Mouse (Mus musculus): ENCODE data around the gene Reln. TPM values are rescaled to one million over a fixed set of nuclear protein-coding genes. Genes with fewer than 3 reads are reported as not detected.

The Reln gene
- polyA plus RNA-seq, 1 experiment: 1.4 TPM

- Histone ChIP-seq H3K27ac (ENCODE audit: insufficient read depth, low read length) (no peak overlapping the region), H3K9me3 (replicated peaks; ENCODE audit: control insufficient read depth, insufficient read depth, low read length, poor library complexity, severe bottlenecking) (peaks cover 3% of the 10 kb centered on the region; the same call in 1 of the 2 replicates), H3K4me3 (ENCODE audit: low read depth, low read length) (no peak overlapping the region), H3K36me3 (ENCODE audit: control insufficient read depth, insufficient read depth, low read length, poor library complexity, severe bottlenecking) (no peaks in the 10 kb centered on the region), H3K27me3 (ENCODE audit: control insufficient read depth, insufficient read depth, low read length, poor library complexity, severe bottlenecking) (no peaks in the 10 kb centered on the region), H3K4me1 (ENCODE audit: control insufficient read depth, insufficient read depth, low read length) (no peaks in the 10 kb centered on the region), H3K9ac (ENCODE audit: low read depth, poor library complexity, severe bottlenecking) (no peak overlapping the region)
- TF ChIP-seq CTCF (IDR thresholded peaks at IDR 0.05; ENCODE audit: low read depth, low read length): no peak
- no peak for TF ChIP-seq POLR2A (IDR thresholded peaks at IDR 0.05; ENCODE audit: insufficient read depth, low read length)
- TF ChIP-seq EP300 (IDR thresholded peaks at IDR 0.05; ENCODE audit: insufficient read depth, low read depth, low read length): no peak
These were observed 146.6 kb downstream of the Reln start for GRCm38 (mm10) chr5:22197926-22198325.

- no peak for TF ChIP-seq EP300 (IDR thresholded peaks at IDR 0.05; ENCODE audit: insufficient read depth, low read depth, low read length)
- no peak for TF ChIP-seq CTCF (IDR thresholded peaks at IDR 0.05; ENCODE audit: low read depth, low read length)
- no peak for TF ChIP-seq POLR2A (IDR thresholded peaks at IDR 0.05; ENCODE audit: insufficient read depth, low read length)
- Histone ChIP-seq H3K27ac (ENCODE audit: insufficient read depth, low read length) (no peak overlapping the region), H3K36me3 (ENCODE audit: control insufficient read depth, insufficient read depth, low read length, poor library complexity, severe bottlenecking) (no peaks in the 10 kb centered on the region), H3K4me1 (ENCODE audit: control insufficient read depth, insufficient read depth, low read length) (no peaks in the 10 kb centered on the region), H3K4me3 (ENCODE audit: low read depth, low read length) (no peak overlapping the region), H3K9ac (ENCODE audit: low read depth, poor library complexity, severe bottlenecking) (no peak overlapping the region), H3K27me3 (ENCODE audit: control insufficient read depth, insufficient read depth, low read length, poor library complexity, severe bottlenecking) (no peaks in the 10 kb centered on the region), H3K9me3 (replicated peaks; ENCODE audit: control insufficient read depth, insufficient read depth, low read length, poor library complexity, severe bottlenecking) (peaks cover 3% of the 10 kb centered on the region; the same call in 1 of the 2 replicates)
These were observed 147.6 kb downstream of the Reln start for GRCm38 (mm10) chr5:22196891-22197290.

- Histone ChIP-seq H3K27me3 (ENCODE audit: control insufficient read depth, insufficient read depth, low read length, poor library complexity, severe bottlenecking) (no peaks in the 10 kb centered on the region), H3K4me3 (ENCODE audit: low read depth, low read length) (no peak overlapping the region), H3K36me3 (ENCODE audit: control insufficient read depth, insufficient read depth, low read length, poor library complexity, severe bottlenecking) (no peaks in the 10 kb centered on the region), H3K9ac (ENCODE audit: low read depth, poor library complexity, severe bottlenecking) (no peak overlapping the region), H3K4me1 (ENCODE audit: control insufficient read depth, insufficient read depth, low read length) (no peaks in the 10 kb centered on the region), H3K9me3 (replicated peaks; ENCODE audit: control insufficient read depth, insufficient read depth, low read length, poor library complexity, severe bottlenecking) (peaks cover 3% of the 10 kb centered on the region; the same call in 1 of the 2 replicates), H3K27ac (ENCODE audit: insufficient read depth, low read length) (no peak overlapping the region)
- TF ChIP-seq EP300 (IDR thresholded peaks at IDR 0.05; ENCODE audit: insufficient read depth, low read depth, low read length) (no peak), CTCF (IDR thresholded peaks at IDR 0.05; ENCODE audit: low read depth, low read length) (no peak), POLR2A (IDR thresholded peaks at IDR 0.05; ENCODE audit: insufficient read depth, low read length) (no peak)
These were observed 148.0 kb downstream of the Reln start for GRCm38 (mm10) chr5:22196476-22196875.

- H3K27me3 ChIP-seq (ENCODE audit: control insufficient read depth, insufficient read depth, low read length, poor library complexity, severe bottlenecking): no peaks in the 10 kb centered on the region
- no peak overlapping the region for H3K27ac ChIP-seq (ENCODE audit: insufficient read depth, low read length)
- H3K9me3 ChIP-seq (replicated peaks; ENCODE audit: control insufficient read depth, insufficient read depth, low read length, poor library complexity, severe bottlenecking): peaks cover 3% of the 10 kb centered on the region; the same call in 1 of the 2 replicates
- H3K4me1 ChIP-seq (ENCODE audit: control insufficient read depth, insufficient read depth, low read length): no peaks in the 10 kb centered on the region
- no peak overlapping the region for H3K9ac ChIP-seq (ENCODE audit: low read depth, poor library complexity, severe bottlenecking)
- TF ChIP-seq CTCF (IDR thresholded peaks at IDR 0.05; ENCODE audit: low read depth, low read length) (no peak), EP300 (IDR thresholded peaks at IDR 0.05; ENCODE audit: insufficient read depth, low read depth, low read length) (no peak), POLR2A (IDR thresholded peaks at IDR 0.05; ENCODE audit: insufficient read depth, low read length) (no peak)
- H3K36me3 ChIP-seq (ENCODE audit: control insufficient read depth, insufficient read depth, low read length, poor library complexity, severe bottlenecking): no peaks in the 10 kb centered on the region
- H3K4me3 ChIP-seq (ENCODE audit: low read depth, low read length): no peak overlapping the region
These were observed 149.1 kb downstream of the Reln start for GRCm38 (mm10) chr5:22195352-22195941.

- TF ChIP-seq CTCF (IDR thresholded peaks at IDR 0.05; ENCODE audit: low read depth, low read length) (no peak), EP300 (IDR thresholded peaks at IDR 0.05; ENCODE audit: insufficient read depth, low read depth, low read length) (no peak), POLR2A (IDR thresholded peaks at IDR 0.05; ENCODE audit: insufficient read depth, low read length) (no peak)
- H3K27ac ChIP-seq (ENCODE audit: insufficient read depth, low read length): no peak overlapping the region
- H3K9ac ChIP-seq (ENCODE audit: low read depth, poor library complexity, severe bottlenecking): no peak overlapping the region
- H3K4me3 ChIP-seq (ENCODE audit: low read depth, low read length): no peak overlapping the region
- H3K4me1 ChIP-seq (ENCODE audit: control insufficient read depth, insufficient read depth, low read length): no peaks in the 10 kb centered on the region
- H3K9me3 ChIP-seq (replicated peaks; ENCODE audit: control insufficient read depth, insufficient read depth, low read length, poor library complexity, severe bottlenecking): no peaks in the 10 kb centered on the region
- no peaks in the 10 kb centered on the region for H3K27me3 ChIP-seq (ENCODE audit: control insufficient read depth, insufficient read depth, low read length, poor library complexity, severe bottlenecking)
- H3K36me3 ChIP-seq (ENCODE audit: control insufficient read depth, insufficient read depth, low read length, poor library complexity, severe bottlenecking): no peaks in the 10 kb centered on the region
These were observed 152.7 kb downstream of the Reln start for GRCm38 (mm10) chr5:22191784-22192183.

- TF ChIP-seq EP300 (IDR thresholded peaks at IDR 0.05; ENCODE audit: insufficient read depth, low read depth, low read length): no peak
- no peak for TF ChIP-seq CTCF (IDR thresholded peaks at IDR 0.05; ENCODE audit: low read depth, low read length)
- TF ChIP-seq POLR2A (IDR thresholded peaks at IDR 0.05; ENCODE audit: insufficient read depth, low read length): no peak
- no peak overlapping the region for H3K4me3 ChIP-seq (ENCODE audit: low read depth, low read length)
- no peak overlapping the region for H3K27ac ChIP-seq (ENCODE audit: insufficient read depth, low read length)
- H3K9me3 ChIP-seq (replicated peaks; ENCODE audit: control insufficient read depth, insufficient read depth, low read length, poor library complexity, severe bottlenecking): no peaks in the 10 kb centered on the region
- no peak overlapping the region for H3K9ac ChIP-seq (ENCODE audit: low read depth, poor library complexity, severe bottlenecking)
- no peaks in the 10 kb centered on the region for H3K27me3 ChIP-seq (ENCODE audit: control insufficient read depth, insufficient read depth, low read length, poor library complexity, severe bottlenecking)
- no peaks in the 10 kb centered on the region for H3K4me1 ChIP-seq (ENCODE audit: control insufficient read depth, insufficient read depth, low read length)
- H3K36me3 ChIP-seq (ENCODE audit: control insufficient read depth, insufficient read depth, low read length, poor library complexity, severe bottlenecking): no peaks in the 10 kb centered on the region
These were observed 154.2 kb downstream of the Reln start for GRCm38 (mm10) chr5:22190333-22190732.

Measured in ES-Bruce4 (cell line).